Mouse (Mus musculus) MN1 (cell line): ENCODE results near the gene Epsti1.
"Not testable (repeated sequence)": the region's sequence is repeated elsewhere in the genome, so short reads cannot be mapped to it uniquely, and the experiment has no call there.

Experiments used
- DNase-seq: peaks from one replicate; pipeline ENCODE4 v3.0.0-alpha.2; 2016; ENCODE audit warnings: low spot score

Epsti1 gene

GRCm38 (mm10) chr14:77904171-77904762 is at the start of gene Epsti1:
Gene Epsti1 (plus strand): TSS chr14:77904239.
- no peak for DNase-seq

- DNase-seq, result no peak
These were observed 44.1 kb upstream of the Epsti1 start for GRCm38 (mm10) chr14:77859894-77860293.

GRCm38 (mm10) chr14:77860841-77861560 is 43.0 kb upstream of the Epsti1 start:
- DNase-seq, result no peak

- no peak for DNase-seq
These were observed 40.0 kb upstream of the Epsti1 start for GRCm38 (mm10) chr14:77864051-77864450.

DNA sequence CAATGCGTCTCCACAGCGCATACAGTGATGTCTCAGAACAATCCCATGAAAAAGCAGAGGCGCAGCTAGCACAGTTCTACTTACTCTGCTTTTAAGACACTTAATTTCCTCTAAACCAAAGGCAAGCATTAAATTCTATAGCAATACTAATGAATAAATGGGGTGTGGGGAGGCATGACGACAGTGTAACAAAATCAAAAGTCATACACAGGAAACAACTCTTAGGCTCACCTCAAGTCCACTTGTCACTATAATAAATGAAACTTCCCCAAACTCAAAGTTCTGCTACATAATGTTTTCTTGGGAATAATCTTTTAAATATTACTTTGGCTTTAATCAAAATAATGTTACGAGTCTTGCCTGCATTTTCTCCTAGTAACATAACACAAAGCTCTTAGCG is 39.5 kb upstream of the Epsti1 start:
- no peak for DNase-seq

- no peak for DNase-seq
These were observed 36.4 kb upstream of the Epsti1 start for GRCm38 (mm10) chr14:77867601-77868000.

- no peak for DNase-seq
These were observed 33.1 kb upstream of the Epsti1 start for GRCm38 (mm10) chr14:77870926-77871325.

GRCm38 (mm10) chr14:77871380-77871975 is 32.6 kb upstream of the Epsti1 start:
- no peak for DNase-seq

DNA sequence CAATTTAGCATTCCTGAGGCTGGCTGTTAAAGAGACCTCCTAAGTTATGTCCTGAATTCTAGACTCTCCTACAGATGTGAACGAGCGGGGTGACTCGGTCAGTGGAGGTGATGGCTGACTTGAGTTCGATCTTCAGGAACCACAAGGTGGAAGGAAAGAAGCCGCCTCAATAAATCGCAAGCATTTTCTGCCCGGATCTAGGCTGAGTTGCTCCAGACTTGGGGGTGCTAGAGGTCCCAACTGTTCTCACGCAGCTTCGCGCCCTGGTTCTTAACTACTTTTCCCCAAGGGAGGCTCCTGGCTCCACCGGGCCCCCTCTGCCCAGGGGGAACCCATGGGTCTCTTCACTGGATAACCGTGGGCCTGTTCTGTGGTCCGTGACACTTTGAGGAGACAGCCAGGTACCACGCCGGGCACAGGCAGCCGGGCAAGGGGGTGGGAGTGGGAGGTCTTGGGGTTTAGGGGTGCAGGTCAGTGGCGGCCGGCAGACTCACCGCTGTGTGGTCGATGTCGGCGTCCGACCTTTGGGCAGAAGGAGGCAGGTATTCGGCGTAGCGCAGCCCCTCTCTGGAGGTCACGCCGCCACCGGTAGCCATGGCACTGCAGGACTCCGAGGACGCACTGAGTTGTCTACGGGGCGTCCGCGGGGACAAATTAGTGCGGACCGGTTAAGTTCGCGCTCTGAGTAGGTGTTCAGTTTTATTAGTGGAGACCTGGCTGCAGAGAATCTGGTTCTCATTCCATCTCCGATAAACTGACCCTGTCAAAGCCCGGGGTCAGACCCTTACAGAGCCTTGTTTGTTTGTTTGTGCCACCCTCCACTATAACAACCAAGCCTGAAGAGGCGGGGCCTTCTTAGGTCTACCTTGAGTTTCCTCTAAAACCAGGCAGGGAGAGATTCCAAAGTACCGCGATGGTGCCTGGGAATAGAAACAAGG is 29.5 kb upstream of the Epsti1 start, which contains the start of gene Dnajc15:
Dnajc15 (minus strand) TSS at position 822 of the 938 bp plus-strand sequence.
- peak; percentile 88 for DNase-seq

GRCm38 (mm10) chr14:77876199-77876598 is 27.8 kb upstream of the Epsti1 start:
- no peak for DNase-seq

DNA sequence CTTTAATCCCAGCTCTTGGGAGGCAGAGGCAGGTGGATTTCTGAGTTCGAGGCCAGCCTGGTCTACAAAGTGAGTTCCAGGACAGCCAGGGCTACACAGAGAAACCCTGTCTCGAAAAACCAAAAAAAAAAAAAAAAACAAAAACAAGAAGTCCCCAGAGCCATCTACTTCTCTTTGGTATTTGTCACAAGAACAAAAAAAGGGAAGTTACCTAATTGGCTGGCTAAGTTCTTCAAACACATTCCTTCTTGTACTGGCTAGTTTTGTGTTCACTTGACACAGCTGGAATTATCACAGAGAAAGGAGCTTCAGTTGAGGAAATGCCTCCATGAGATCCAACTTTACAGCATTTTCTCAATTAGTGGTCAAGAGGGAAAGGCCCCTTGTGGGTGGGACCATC is 26.2 kb upstream of the Epsti1 start:
- DNase-seq, result not testable (repeated sequence)

DNA sequence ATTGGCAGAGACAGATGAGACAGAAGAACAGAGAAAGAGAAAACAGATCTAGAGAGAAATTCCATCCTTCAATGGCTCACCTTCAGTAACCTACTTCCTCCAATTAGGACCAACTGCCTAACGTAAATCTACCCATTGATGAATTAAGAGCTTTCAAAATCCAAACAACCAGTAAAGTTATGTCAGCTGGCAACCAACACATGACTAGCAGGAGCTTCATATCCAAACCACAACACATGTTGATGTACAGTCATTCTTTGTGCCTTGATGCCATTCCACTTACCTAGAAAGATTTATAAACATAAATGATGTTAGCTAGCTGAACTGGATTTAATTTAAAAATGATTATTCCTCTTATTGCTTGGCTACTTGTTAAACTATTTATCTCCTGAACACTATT is 22.0 kb upstream of the Epsti1 start:
- peak; percentile 33 for DNase-seq

DNA sequence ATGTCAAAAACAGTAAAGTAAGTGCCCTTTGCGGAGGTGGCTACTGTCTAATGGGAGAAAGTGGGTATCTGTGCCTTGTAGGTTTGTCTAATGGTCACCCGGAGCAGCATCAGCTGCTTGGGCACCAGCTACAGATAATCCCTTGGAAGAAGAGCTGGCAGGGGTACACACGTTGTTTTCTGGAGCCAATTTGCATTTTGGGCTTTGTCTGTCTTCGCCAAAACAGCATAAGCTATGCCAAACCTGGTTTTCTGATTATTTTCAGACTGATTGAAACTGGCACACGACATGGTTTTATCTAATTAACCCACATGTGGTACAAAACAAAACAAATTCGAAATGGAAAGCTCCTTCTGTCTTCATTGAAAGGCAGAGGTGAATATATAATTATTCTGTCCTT is 21.4 kb upstream of the Epsti1 start:
- DNase-seq, result peak; percentile 91

DNA sequence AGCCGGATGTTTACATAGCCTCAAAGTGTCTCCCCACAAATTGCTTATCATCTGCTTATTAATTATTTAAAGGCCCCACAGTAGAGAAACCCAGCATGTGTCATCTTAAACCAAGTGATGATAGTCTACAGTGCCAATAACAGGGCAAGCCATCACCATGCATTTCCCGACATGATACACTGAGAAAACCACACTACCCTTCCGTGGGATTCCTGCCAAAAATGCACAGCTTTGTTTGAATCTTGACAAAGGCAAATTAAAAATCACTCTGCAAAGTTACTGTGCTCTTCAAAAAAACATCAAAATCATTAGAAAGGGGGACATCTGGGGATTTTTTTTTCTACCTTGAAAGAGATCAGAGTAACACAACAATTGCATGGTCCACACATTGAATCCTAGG is 17.7 kb upstream of the Epsti1 start:
- peak; percentile 12 for DNase-seq

DNA sequence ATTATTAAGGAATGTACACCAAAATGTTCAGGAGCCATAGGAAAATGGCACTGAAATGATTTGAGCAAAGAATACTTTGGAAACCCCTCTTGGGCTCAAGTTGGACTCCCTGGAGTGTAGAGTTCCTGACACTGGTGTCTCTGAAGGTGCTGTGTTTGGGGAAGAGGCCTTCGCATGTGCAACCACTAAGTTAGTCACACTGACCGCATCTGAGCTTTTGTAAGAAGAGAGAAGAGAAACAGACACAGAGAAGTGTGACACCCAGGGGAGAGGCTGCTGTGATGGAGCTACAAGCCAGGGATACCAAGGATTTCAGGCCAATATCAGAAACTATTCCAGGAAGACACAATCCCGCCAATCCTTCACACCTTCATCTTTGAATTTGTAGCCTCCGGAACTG is 17.1 kb upstream of the Epsti1 start:
- DNase-seq, result no peak

DNA sequence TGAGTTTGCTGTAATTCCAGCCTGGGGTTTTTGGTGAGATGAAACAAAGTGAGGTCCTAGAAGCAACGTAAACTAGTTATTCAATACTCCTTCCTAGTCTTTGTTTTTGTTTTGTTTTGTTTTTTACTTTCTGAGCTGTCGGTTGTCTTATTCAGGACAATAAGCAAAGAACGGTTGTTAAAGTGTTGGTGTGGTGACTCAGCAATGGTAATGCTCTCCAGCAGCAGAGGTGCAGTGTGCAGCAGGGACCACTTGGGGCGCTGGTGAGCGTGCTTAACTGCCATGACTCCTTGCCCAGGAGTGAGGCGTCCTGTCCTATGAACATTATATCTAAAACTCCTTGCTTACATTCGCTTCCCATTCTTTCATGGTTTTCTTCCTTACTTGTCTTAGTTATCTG is 14.1 kb upstream of the Epsti1 start:
- no peak for DNase-seq

- DNase-seq, result no peak
These were observed 8.1 kb upstream of the Epsti1 start for GRCm38 (mm10) chr14:77895951-77896350.

DNA sequence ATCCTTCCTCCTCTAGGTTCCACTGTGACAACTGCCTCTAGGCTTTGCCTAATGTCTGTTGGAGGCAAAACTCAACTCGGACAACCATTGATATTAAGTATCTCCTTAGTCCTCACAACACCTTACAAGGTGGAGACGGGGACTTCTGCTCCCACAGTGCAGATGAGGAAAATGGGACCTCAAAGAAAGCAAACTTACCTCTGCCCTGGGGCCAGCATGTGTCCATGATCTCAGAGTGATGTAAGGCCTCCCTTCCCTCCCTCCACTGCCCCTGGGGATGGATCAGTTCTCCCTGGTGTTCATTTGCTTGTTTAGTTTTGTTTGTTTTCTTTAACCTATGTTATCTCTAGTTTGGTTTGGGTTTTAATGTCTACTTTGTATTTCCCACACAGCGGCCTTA is 1.5 kb upstream of the Epsti1 start:
- no peak for DNase-seq

GRCm38 (mm10) chr14:77905466-77905865 is 1.4 kb downstream of the Epsti1 start:
- DNase-seq, result no peak

DNA sequence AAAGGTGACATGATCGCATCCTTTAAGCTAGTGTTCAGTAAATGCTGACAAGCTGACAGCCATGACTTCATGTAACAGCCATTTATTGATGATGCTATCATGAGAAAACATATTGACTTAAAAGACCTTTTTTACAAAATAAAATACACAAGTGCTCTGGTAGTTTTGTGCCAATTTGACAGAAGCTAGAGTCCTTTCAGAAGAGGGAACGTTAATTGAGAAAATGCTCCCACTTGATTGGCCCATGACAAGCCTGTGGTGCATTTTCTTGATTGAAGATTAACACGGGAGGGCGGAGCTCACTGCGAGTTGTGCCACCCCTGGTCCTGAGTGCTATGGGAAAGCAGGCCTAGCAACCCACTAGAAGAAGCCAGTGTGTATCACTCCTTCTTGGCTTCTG is 2.5 kb downstream of the Epsti1 start:
- no peak for DNase-seq

- DNase-seq, result no peak
These were observed 11.7 kb downstream of the Epsti1 start for GRCm38 (mm10) chr14:77915776-77916175.

DNA sequence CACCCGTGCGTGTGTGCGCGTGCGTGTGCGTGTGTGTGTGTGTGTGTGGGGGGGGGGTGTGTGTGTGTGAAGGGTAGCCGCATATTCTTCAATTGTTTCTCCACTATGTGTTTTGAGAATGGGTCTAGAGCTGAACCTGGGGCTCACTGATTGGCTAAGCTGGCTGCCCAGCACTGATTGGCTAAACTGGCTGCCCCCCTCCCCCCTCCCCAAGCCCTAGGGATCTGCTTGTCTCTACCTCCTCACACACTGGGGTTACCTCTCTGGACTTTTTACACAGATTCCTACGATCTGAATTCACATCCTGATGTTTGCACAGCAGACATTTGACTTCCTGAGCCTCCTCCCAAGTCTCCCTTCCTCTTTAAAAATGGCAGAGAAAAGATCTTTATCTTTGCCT is 17.6 kb downstream of the Epsti1 start:
- DNase-seq, result no peak
